Mouse (Mus musculus) kidney, postnatal 0 days (tissue): ENCODE results near the gene Asb5. TPM values are rescaled to one million over a fixed set of nuclear protein-coding genes. Genes with fewer than 3 reads are reported as not detected.

Experiments used
- ATAC-seq: fragments of 200-750 bp; cut with Nextera tagmentation; replicated peaks from 2 replicates; pipeline ENCODE4 v1.8.0; 2017; ENCODE audit warnings: low read depth, moderate number of reproducible peaks, moderate TSS enrichment, moderate library complexity; ENCODE audit not compliant: low FRiP score
- DNase-seq: peaks from one replicate; pipeline ENCODE4 v3.0.0-alpha.2; 2016; ENCODE audit warnings: low spot score
- H3K27ac ChIP-seq: fragments of 300-500 bp; sonication (generic); 2 replicates; pipeline ENCODE4 v1.5.1; 2014; ENCODE audit warnings: mild to moderate bottlenecking
- H3K27me3 ChIP-seq: fragments of 300-500 bp; sonication (generic); 2 replicates; pipeline ENCODE4 v1.6.1; 2014; ENCODE audit warnings: low read length, mixed read lengths; ENCODE audit not compliant: insufficient read depth
- H3K36me3 ChIP-seq: fragments of 300-500 bp; sonication (generic); 2 replicates; pipeline ENCODE4 v1.6.1; 2014; ENCODE audit warnings: low read length, mixed read lengths; ENCODE audit not compliant: insufficient read depth
- H3K4me1 ChIP-seq: fragments of 300-500 bp; sonication (generic); replicated peaks from 2 replicates; pipeline ENCODE4 v1.6.1; 2014; ENCODE audit warnings: antibody characterized with exemption, low read length, mixed read lengths; ENCODE audit not compliant: insufficient read depth
- H3K4me2 ChIP-seq: fragments of 300-500 bp; sonication (generic); 2 replicates; pipeline ENCODE4 v1.6.1; 2014; ENCODE audit warnings: mild to moderate bottlenecking, low read length, moderate library complexity, mixed read lengths
- H3K4me3 ChIP-seq: fragments of 300-500 bp; sonication (generic); replicated peaks from 2 replicates; pipeline ENCODE4 v1.5.1; 2014; ENCODE audit warnings: low read depth, low read length
- H3K9ac ChIP-seq: fragments of 300-500 bp; sonication (generic); 2 replicates; pipeline ENCODE4 v1.6.1; 2014; ENCODE audit warnings: low read depth, low read length
- H3K9me3 ChIP-seq: fragments of 300-500 bp; sonication (generic); replicated peaks from 2 replicates; pipeline ENCODE4 v1.6.1; 2016; ENCODE audit warnings: low read length, inconsistent platforms, mixed read lengths
- CTCF ChIP-seq: IDR thresholded peaks from 2 replicates; pipeline ENCODE4 v1.5.1; 2016; ENCODE audit warnings: antibody characterized with exemption, low read depth, mild to moderate bottlenecking, moderate library complexity
- WGBS: fragments of 180-500 bp; shearing (Covaris S2); extraction: QIAGEN DNeasy Blood & Tissue Kit; methylation state at CpG from one replicate; pipeline ENCODE4 v1.1.7; 2014; 5-methylcytosine and 5-hydroxymethylcytosine counted together
- polyA plus RNA-seq: library from polyadenylated mRNA; unstranded; fragments of >200 nt; fragmentation: Nextera tagmentation; extraction: Ambion mirVana; gene quantifications from 2 replicates; pipeline ENCODE4 v1.2.1, GENCODE M21; 2015

The Asb5 gene
- polyA plus RNA-seq, 1 experiment from 2014 or later, result 6.6 TPM

DNA sequence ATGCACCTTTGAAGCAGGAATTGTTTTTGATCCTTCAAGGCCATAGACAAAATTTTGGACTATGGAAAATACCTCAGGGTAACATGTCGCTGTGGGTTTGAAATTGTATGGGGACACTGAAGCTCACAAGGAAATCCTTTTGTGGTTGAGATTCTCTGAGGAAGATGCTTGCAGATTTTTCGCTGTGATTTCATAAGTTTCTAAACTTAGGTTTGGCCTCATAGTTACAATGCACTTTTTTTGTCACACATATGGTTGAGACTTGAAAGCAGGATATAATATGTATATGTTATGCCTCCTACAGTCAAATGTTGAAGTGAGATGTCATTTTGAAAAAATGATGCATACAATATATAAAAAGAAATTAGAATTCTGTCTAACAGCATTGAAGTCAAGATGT is 25.5 kb downstream of the Asb5 start:
- Histone ChIP-seq H3K27ac (no peak overlapping the region), H3K4me3 (no peak overlapping the region), H3K27me3 (no peaks in the 10 kb centered on the region), H3K36me3 (no peaks in the 10 kb centered on the region), H3K9me3 (no peaks in the 10 kb centered on the region), H3K4me1 (no peaks in the 10 kb centered on the region), H3K4me2 (no peak overlapping the region), H3K9ac (no peak overlapping the region)
- no peak for TF ChIP-seq CTCF
- DNase-seq (no peak), ATAC-seq (no peak)
- WGBS, result 89% methylated on average over 2 of the region's 2 CpGs

DNA sequence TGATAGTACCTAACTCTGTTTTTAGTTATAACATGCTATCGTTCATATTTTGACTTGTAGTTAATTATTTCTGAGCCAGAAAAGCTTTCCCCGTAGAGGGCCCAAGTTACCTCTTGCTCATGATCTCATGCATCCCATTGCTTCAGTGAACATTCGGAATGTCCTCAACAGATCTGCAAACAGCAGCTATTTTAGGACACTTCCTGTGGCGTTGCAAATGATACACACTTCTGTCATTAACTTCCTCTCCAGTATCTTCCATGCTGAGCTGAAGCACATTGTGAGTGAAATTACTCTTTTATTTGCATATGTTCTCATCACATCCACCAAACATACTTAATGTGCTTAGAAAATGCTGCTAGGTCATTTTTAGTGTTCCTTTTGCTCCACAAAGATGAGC is 32.8 kb downstream of the Asb5 start:
- Histone ChIP-seq H3K4me1 (no peaks in the 10 kb centered on the region), H3K36me3 (no peaks in the 10 kb centered on the region), H3K4me2 (no peak overlapping the region), H3K9me3 (no peaks in the 10 kb centered on the region), H3K27me3 (no peaks in the 10 kb centered on the region), H3K4me3 (no peak overlapping the region), H3K9ac (no peak overlapping the region), H3K27ac (no peak overlapping the region)
- DNase-seq, result peak; percentile 38
- WGBS, result 50% methylated on average over 4 of the region's 4 CpGs
- TF ChIP-seq CTCF, result no peak
- no peak for ATAC-seq

DNA sequence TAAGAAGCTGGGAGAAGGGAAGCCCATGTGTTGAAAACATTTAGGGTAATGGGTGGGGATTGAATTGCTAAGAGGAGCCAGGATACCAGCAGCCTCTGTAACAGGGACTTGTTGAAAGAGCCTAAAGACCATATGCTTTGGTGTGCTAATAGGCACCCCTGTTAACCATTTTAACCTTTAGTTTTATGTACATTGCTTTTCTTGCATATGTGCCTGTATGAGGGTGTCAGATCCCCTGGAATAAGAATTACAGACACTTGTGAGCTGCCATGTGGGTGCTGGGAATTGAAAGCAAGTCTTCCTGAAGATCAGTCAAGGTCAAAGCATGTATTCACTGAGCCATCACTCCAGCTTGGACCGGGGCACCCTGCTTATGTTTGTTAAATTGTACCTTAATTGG is 35.8 kb downstream of the Asb5 start:
- DNase-seq, result no peak
- Histone ChIP-seq H3K4me3 (no peak overlapping the region), H3K9ac (no peak overlapping the region), H3K9me3 (no peaks in the 10 kb centered on the region), H3K27ac (no peak overlapping the region), H3K27me3 (no peaks in the 10 kb centered on the region), H3K4me1 (no peaks in the 10 kb centered on the region), H3K36me3 (no peaks in the 10 kb centered on the region), H3K4me2 (no peak overlapping the region)
- 86% methylated on average over 1 of the region's 1 CpGs for WGBS
- no peak for TF ChIP-seq CTCF
- no peak for ATAC-seq

DNA sequence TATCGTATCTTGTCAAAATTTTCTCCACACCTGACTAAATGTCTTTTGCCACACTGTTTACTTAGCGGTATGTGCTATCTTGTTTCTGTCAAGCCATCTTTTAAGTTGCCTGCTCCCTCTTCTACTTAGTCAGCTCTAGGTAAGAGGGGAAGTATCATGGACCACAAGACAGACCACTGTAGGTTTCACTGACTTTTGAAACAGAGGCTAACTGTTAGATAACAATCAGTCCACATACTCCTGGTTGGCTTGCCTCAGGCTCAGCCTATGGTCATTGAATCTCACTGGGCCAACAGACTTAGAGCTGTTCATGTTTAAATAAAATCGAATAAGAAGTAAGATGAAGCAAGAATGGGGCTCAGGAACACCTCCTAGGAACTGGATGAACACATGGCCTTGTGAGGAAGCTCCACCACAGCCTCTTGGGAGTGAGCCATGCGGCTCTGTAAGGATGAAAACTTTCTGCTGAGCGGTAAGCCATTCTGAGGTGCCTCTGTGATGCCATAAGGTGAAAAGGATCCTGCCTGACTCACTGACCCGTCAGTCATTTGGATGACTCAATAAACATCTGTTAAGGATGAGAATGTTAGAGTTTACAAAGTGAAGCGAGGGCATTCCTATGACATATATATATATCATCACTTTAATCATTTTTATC is 36.4 kb downstream of the Asb5 start:
- no peak overlapping the region for H3K9ac ChIP-seq
- H3K27me3 ChIP-seq, result no peaks in the 10 kb centered on the region
- no peaks in the 10 kb centered on the region for H3K9me3 ChIP-seq
- no peaks in the 10 kb centered on the region for H3K4me1 ChIP-seq
- WGBS, result 85% methylated on average over 7 of the region's 7 CpGs
- no peak for ATAC-seq
- H3K36me3 ChIP-seq, result no peaks in the 10 kb centered on the region
- TF ChIP-seq CTCF, result no peak
- no peak for DNase-seq
- H3K4me2 ChIP-seq, result no peak overlapping the region
- H3K27ac ChIP-seq, result no peak overlapping the region
- H3K4me3 ChIP-seq, result no peak overlapping the region

DNA sequence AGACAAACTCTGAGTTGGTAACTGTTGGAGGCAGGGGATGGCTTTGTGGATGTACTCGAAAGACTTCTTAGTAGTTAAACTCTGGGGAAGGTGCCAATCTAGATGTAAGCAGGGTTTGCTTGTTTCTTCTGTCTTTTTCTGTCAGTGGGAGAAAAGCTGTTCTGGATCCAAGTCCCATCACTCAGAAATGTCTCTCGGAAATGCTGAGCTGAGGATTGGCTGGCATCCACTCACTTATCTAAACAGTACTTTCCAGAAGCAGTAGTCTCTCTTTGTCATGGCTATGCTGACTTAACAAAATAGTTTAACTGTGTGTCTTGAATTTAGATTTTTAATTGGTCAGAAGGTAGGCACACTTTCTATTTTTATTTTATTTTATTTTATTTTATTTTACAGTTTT is 37.8 kb downstream of the Asb5 start:
- no peaks in the 10 kb centered on the region for H3K9me3 ChIP-seq
- no peaks in the 10 kb centered on the region for H3K36me3 ChIP-seq
- no peak overlapping the region for H3K9ac ChIP-seq
- 70% methylated on average over 2 of the region's 2 CpGs for WGBS
- TF ChIP-seq CTCF, result no peak
- H3K4me1 ChIP-seq, result no peaks in the 10 kb centered on the region
- H3K27ac ChIP-seq, result no peak overlapping the region
- no peaks in the 10 kb centered on the region for H3K27me3 ChIP-seq
- no peak for ATAC-seq
- DNase-seq, result no peak
- H3K4me2 ChIP-seq, result no peak overlapping the region
- no peak overlapping the region for H3K4me3 ChIP-seq

DNA sequence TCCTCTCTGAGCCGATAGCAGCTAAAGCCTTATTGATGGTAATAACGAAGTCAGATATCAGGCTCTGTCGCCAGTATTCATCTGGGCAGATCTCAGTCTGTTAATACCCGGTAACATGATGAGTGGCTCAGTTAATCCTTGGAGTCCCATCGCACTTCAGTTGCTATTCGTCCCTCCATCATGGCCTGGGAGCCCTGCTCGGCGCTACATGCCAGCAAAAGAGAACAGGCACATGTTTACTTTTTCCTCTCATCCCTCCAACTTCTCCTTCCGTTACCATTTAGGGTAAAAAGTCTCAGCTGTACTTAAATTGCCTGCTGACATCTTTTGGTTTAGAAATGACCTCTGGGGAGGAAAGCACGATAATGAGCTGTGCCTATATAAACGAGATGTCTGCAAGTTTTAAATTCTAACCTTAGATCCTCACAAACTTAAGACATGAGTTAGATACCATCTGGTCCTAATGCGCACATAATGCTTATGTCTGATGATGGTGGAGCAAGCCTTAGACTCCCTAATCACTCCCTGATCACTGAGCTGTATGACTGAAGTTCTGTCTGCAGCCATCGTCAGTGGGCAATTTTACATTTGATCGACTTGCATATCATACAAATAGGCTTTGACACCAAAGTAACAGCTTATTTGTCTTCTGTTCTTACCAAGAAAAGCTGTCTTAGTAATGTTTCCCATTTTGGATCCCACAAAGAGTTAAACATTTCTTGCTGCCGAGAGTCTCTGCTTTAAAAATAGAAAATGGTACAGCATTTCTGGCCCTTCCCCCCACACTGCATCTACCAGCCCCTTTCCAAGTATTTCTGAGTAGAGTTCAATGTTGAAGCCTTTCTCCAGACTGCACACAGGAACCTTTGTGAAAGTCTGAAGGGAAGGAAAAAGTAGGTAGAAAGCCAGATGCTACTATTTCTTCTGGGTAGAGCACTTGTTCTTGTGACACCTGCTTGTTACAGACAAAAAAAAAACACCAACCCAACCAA is 41.5 kb downstream of the Asb5 start:
- no peak overlapping the region for H3K27ac ChIP-seq
- TF ChIP-seq CTCF, result no peak

More for the DNA sequence above, 41.5 kb downstream of the Asb5 start:
- WGBS, result 54% methylated on average over 15 of the region's 15 CpGs
- Histone ChIP-seq H3K9ac (no peak overlapping the region), H3K9me3 (no peaks in the 10 kb centered on the region), H3K36me3 (no peaks in the 10 kb centered on the region), H3K4me2 (no peak overlapping the region), H3K27me3 (no peaks in the 10 kb centered on the region), H3K4me3 (no peak overlapping the region), H3K4me1 (no peaks in the 10 kb centered on the region)
- ATAC-seq (no peak), DNase-seq (no peak)
